Mouse (Mus musculus) ovary, postnatal 14 days (tissue): ENCODE results near the gene Pxylp1.
"Not testable (repeated sequence)": the region's sequence is repeated elsewhere in the genome, so short reads cannot be mapped to it uniquely, and the experiment has no call there.

Source experiments
- DNase-seq: peaks from one replicate; pipeline ENCODE4 v3.0.0; 2022; ENCODE audit warnings: low spot score

The Pxylp1 gene

DNA sequence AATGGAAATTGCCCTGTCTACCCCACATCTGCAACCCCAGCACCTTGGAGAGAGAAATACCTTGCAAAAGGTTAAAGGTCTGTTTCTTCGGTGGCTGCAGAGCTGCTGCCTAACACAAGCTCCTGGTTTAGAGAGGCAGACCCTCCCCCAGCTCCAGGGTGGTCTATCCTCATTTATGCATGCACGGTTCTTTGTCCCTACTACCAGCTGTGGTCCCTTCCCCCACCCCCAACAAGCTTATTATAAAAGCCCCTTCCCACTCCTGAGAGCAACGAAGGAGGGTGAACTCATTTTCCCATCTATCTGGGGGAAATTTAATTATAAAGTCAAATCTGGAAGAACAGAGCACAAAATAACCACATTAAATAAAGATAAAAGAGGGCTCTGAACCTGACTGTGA, at the start of gene Pxylp1:
Gene Pxylp1, minus strand, starts transcription at position 124 of the 400 bp plus-strand sequence.
- no peak for DNase-seq

DNA sequence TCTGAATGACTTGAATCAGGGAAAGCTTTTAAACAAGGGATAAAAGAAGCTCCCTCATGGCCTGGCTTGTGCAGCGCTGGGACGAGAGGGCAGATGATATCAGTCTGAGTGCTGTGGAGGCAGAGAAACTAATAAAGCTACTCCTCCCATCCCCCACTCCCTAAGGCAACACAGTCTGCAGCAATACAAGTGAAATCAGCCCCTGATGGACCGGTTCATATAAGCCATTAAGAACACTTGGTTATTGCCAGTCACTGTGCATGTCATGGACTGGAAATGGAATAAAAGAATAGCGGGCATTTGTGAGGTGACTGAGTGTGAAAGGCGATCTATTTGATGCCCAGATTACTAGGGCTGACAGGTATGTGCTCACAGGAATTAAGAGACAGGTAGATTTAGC, 46.4 kb upstream of the Pxylp1 start:
- DNase-seq: no peak

DNA sequence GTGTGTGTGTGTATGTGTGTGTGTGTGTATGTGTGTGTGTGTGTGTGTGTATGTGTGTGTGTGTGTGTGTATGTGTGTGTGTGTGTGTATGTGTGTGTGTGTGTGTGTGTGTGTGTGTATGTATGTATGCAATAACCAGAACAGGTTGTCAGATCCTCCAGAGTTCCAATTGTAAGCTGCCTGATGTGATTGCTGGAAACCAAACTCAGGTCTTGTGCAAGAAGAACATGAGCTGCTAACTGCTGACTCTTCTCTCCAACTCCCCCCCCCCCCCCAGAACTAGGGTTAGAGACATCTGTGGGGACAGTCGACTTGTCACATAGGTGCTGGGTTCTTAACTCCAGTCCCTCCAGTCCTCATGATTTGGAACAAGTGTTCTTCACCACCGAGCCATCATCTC, 44.0 kb upstream of the Pxylp1 start:
- not testable (repeated sequence) for DNase-seq

DNA sequence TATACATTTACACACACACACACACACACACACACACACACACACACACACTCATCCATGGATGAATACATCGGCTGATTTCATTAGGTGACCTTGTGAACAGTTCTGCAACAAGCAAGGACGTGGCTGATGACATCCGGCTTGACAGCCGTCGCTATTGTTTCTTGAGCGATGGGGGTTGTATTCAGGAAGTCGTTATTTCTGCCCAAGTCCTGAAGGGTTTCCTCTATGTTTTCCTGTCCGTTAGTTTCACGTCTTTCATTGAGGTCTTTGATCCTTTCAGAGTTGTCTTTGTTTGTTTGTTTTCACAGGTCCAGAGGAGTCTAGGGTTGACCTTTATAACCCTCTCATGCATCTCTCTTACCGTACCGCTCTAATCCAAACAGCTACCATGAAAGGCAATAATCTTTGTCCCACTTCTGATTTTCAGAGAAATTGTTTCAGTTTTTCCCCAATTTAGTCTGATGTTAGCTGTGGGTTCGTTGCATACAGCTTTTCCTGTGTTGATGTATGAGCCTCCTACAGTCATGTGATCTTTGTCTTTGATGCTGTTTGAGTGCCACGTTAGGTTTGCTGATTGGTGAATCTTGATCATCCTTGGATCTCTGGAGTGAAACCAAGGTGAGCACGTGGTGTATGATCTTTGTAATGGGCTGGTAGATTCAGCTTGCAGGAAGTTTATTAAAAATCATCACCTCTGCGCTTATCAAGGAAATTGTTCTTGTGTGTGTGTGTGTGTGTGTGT, 43.3 kb upstream of the Pxylp1 start:
- no peak for DNase-seq

DNA sequence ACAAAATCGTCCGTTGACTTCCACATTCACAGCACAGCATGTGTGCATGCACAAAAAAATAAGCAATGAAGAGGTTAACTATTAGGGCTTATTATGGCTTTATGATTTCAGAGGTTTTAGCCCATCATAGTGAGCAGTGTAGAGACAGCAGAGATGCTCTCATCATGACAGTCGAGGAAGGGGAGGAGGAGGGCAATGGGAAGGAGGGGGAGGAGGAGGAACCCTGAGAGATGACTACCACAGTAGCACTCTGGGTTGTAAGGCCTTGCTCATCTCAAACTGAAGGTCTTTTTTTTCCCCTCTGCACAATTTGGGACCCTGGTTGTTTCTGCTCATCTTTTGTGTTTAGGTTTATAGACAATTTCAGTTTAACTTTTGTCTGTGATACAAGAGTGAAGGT, 42.3 kb upstream of the Pxylp1 start:
- no peak for DNase-seq

DNA sequence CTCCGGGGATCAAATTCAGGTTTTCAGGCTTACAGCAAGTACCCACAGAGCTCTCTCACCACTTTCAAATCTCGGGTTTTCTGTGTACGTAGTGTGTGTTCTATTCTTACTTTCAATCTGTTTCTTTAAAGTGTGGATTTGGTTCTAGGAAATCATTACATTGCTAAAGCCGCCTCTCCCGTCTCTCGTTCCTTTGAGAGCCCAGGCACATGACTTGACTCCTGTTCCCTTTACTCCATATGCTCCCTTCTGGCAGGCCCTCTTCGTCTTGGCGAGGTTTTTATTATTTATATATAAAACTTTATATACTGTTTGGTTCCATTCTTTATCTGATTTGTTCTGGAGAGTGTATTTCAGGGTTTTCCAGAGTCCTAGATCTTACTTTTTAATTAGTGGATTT, 40.3 kb upstream of the Pxylp1 start:
- DNase-seq: no peak

DNA sequence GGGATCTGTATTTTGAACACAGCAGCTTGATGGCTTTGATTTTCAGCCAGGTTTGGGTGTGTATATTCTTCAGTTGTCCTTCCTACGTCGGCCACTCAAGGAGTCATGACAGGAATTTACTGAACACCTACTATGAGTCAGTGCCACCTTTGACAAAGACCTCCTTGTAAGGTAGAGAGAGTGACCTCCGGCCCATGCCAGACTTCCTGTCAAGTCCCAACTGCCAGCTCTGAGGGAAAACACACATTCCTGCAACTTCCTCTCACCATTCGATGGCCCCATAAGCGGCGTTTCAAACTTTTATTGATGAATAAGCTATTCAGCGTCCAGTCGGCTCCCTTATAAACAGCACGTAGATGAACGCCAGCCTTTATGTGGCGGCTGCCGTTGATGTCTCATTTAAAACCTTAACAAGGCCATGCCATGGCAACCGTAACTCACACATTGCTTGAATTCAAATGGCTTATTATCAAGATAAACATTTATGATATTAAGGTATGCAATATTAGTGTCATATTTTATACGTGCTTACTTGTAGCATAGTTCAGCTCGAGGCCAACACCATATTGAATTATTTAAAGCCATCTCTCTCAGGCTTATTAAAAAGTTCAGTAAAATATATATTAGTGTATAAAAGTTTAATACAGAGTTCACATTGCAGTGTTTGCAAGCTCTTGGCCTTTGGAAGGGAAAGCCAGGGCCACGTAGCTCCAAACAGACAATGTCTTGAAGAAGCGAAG, 31.3 kb upstream of the Pxylp1 start:
- no peak for DNase-seq

DNA sequence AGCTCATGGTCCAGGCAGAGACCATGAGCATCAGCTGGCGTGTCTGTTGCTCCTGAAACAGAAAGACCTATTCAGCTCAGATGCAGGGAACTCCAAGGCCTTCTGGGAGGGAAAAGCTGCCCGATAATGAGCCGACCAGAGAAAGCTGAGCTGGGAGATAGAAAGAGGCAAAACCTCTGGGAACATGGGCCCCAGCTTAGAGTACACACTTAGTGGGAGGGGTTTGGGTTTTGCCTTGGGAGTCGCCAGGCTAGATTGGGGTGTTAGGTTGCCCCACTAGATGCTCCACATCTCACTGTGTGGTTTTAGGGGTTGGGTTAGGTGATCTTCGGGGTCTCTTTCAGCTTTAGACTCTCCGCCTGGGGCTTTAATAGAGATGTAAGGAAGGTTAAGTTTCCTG, 30.6 kb upstream of the Pxylp1 start:
- no peak for DNase-seq

DNA sequence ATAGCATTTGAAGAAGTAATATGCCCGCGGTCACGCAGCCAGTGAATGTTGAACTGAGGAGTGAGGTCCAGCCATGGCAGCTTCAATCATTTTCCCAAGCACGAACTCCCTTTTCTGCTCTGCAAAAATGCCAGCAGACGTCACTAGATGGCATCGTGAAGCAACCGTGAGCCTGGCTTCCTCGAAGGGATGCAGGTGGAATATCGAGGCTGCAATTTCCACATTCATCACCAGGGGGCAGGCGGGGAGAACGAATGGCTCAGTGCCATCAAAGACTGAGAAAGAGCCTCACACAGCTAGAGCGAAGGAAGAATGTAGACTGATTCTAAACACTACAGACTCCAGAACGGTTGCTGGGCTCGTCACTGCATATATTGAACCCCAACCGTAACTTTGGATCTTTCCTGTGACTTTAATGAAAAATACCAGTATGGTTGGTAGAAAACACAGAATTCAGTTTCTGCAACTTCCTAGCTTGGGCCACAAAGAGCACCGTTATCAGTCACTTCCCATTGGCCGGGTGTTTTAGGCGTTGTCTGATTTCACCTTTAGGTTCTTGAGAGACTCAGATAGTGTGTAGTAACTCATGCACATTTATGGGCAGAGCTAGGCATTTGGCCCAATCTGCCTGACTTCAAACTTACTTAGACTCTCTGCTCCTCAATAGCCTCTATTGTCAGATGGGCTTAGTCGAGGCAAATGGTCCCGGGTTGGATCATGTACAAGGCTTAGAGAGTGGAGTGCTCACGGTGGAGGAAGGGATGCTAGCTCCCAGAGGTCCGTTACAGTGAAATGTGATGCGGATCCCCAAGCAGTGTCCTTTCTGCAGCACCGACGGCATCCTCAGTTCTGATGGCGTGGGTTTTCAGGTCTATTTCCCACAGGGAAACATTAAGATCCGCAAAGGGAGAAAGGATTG, 24.4 kb upstream of the Pxylp1 start:
- DNase-seq: peak; percentile 98

DNA sequence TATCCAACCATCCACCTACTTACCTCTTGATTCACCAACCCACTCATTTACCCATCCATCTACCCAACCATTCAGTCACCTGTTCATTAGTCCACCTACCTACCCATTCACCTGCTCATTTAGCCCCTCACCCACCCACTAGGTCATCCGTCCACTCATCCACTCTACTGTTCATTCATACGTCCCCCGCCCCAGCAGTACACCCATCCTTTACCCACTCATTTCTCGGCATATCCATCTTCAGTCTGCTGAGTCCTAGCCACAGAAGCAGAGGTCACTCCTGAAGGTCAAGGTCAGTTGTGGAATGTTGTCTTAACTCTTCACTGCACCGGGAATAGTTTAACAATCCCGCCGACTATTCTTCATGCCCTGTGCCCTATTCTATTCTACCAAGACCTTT, 23.6 kb upstream of the Pxylp1 start:
- DNase-seq: no peak

DNA sequence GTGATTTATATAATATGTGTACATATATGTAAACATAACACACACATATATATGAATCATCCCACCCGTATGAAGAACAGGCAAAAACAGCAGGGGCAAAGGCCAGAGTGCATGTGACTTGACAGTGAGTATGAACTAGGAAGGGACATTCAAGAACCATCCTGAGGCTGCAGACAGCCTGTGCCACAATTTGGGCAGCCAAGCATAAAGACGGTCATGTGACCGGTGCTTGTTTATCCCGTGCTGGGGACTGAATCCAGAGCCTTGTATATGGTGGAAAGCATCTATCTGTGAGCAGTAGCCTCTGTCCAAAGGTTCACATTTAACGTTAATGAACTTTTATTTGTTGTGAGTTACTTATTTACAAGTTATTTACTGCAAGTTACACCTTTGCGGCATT, 22.4 kb upstream of the Pxylp1 start:
- DNase-seq: no peak

DNA sequence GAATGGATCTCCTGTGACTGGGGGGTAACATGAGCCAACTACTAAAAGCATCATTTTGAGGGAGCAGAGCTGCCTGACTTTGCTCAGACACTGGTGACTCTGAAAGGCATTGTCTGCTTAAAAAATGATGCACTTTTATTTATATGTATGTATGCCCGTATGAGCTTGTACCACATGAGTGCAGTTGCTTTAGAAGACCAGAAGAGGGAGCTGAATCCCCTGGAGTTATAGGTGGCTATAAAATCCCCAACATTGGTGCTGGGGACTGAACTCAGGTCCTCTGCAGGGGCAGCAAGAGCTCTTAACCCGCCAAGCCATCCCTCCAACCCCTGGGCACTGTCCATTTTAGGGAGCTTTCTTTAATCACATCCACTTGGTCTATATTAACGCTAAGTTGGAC, 21.5 kb upstream of the Pxylp1 start:
- no peak for DNase-seq

DNA sequence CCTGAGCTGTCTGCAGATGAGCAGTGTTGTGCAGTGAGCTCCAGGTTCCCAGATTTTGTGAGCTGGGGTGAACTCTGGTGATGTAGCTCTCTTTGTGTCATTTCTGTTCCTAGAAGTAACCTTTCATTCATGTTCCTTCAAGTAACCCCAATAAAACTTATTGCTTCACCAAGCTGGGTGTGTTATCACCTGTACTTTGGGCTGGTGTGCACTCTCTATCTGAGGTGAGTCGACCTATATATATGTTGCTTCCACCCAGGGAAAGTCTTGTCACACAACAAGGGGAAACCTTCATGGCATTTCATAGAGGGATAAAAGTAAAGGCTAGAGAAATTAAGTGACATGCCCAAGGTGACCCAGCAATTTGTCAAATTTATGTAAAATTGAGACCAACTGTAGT, 17.0 kb upstream of the Pxylp1 start:
- no peak for DNase-seq

DNA sequence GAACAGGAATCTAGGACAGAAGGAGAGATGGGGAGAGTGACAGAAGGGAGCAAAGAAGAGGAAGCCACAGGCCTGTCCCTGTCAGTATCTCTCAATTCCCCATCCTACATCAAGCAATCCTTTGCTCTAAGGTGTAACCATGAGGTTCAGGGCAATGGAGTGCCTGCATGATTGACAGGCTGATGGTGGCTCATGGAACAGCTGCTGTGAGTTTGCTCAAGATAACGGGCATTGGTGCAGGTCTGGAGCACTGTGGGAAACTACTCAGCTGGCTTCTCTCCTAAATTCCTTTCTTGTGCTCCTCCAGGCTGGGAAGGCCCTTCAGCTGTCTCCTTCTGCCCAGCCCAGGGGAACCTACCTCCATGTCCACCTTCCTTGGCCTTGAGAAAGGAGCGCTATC, 16.3 kb upstream of the Pxylp1 start:
- DNase-seq: no peak

DNA sequence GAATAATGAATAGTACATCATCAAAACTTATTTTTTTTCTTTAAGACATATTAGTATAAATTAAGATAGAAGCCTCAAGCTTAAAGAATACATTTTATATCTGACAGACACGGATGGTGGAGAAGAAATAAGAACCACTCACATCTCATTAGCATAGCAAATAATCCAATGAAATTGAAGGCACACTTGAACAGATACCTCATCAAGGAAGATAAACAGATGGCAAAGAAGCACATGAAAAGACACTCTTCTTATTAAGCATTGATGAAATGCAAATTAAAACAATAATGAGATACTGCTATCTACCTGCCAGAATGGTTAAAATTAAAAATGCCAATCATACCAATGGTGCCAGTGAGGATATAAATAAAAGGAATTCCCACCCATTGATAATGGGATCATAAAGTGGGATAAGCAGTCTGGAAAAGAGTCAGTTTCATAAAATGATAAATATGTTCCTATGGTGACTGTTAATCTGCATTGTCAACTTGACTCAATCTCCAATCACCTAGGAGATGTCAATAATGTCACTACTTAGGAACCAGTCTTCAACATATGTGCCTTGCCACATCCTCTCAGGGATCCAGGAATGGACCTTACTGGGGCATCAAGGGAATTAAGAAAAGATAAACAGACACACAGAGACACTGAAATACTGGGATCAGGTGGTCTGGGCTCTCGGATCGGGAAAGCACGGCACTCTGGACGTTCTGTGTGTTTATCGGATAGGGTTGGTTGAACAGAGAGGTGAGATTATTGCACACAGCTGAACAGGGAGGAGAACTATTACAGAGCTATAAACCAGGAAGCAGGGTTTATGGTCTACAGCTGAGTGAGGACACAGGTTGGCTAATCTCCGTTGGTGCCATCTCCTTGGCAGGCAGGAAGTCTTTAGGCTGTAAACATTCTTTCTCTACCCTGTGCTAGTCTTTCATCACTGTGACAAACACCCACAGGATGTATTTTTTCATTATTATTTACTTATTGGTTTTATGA, 12.2 kb upstream of the Pxylp1 start:
- no peak for DNase-seq

DNA sequence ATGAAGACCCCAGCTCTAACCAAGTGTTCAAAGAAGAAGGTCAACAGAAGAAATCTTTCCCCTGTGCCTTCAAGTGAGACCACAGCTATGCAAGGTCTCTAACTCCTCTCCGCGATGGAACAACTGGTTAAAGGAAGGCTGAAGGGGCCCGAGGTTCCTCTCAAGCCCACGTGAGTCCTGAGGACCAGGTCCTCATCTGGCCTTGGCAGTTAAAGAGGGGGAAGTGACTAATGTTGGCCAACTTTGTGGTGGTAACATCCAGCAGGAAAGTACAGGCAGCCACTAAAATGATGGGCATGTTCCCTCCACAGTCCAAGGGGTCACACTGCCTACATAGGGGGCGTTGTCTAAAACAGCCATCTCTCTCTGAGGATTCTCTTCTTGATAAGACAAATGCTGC, 7.2 kb upstream of the Pxylp1 start:
- no peak for DNase-seq

DNA sequence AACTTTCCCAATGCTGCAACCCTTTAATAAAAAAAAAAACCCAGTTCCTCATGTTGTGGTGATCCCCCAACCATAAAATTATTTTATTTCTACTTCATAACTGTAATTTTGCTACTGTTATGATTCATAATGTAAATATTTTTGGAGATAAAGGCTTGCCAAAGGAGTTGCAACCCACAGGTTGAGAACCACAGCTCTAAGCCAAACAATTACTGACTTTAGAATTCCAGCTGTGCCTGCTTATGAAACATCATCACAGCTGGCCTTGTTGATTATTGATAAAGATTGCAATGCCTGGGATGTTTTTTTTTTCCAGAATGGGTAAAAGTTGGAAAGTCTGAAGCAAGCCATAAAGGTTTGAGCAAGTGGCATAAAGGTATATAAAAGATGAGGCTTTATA, 6.5 kb upstream of the Pxylp1 start:
- DNase-seq: no peak

DNA sequence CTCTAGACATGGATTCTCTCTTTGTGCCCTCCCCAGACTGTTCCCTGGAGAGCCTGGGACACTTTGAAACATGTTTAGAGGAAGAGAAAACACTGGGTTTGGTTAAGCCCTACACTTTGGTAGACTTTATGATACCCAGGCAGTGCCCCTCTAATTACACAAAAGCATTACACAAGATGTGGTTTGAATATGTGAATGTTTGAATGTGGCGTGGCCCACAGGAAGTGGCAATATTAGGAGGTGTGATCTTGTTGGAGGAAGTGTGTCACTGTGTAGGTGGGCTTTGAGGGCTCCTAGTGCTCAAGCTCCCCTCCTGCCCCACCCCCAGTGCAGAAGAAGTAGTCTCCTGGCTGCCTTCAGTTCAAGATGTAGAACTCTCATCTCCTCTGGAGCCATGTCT, 4.2 kb upstream of the Pxylp1 start:
- DNase-seq: no peak

DNA sequence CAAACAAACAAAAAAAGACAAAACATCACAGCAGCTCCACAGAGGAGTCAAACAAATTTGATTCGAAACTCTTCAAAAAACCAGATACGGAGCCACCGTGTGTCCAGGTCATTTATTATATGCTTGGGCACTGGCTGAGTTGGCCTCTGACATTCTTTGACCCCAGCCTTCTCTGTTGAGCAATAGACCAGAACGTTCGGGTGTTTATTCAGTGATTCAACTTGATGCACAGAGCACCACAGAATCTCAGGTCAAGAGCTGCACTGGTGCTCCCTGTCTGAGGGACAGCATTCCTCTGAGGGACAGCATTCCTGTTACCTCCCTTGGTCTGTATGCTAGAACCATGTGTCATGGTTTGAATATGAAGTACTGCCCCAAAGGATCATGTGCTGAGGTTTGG, 1.1 kb upstream of the Pxylp1 start:
- no peak for DNase-seq

DNA sequence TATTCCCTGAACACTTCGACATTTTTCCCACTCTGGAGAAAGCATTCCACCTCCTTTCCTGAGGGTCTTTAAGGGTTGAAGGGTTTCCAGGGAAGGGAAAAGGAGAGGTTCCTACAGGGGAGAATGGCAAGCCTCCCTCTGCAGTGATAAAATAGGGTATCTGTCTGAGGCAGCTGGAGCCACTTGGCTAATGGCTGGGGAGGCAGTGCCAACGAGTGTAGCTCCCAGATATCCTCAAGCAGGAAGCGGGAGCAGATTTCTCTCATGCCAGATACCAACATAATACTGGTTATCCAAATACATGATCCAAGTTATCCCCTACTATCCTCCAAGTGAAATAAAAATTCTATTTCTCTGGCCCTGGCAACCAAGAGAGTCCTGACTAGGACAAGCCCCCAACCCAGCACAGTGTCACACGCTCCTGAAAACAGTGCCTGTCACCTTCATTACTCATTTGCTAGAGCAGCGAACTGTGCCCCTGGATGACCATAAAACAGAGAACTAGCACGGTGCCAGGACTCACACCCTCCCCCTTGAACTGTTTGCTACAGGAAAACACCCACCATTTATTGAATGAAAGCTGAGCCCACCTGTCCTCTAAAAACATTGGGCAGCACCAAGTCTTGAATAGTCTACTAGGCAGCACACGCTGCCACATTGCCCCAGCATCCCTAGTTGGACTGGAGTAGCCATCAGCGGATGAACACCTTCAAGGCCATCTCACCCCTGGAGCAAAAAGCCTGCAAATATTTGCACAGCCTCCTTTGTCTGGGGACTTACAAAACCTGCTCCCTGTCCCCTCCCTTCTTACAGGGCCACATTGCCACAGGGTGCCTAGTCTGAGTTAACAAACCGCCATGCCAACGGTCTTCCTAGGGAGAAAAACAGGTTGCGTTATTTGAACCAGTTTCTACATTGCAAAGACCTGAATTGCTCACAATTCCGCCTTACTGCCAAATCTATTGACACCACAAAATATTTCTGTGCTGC, 833 bp downstream of the Pxylp1 start:
- no peak for DNase-seq
